Mouse (Mus musculus): ENCODE results near the gene Fam71b.

Fam71b gene

DNA sequence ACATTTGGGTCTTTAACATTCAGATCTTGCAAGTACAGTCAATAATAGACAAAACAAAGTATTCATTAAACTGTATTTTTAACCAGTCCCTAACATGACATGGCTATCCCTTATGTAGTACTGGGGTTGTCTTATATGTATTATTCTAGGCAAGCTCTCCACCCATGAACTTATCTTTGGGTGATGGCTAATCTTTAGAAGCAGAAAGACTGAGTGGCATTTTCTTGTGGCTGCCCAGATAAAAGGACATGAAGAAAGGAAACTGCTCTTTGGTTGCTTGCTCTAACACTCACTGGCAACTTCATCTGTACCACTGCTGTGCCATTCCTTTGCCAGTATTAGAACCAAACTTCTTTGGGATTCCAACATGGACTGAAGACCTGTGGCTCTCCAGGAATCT is 39.0 kb downstream of the Fam71b start:
- no peak for DNase-seq

DNA sequence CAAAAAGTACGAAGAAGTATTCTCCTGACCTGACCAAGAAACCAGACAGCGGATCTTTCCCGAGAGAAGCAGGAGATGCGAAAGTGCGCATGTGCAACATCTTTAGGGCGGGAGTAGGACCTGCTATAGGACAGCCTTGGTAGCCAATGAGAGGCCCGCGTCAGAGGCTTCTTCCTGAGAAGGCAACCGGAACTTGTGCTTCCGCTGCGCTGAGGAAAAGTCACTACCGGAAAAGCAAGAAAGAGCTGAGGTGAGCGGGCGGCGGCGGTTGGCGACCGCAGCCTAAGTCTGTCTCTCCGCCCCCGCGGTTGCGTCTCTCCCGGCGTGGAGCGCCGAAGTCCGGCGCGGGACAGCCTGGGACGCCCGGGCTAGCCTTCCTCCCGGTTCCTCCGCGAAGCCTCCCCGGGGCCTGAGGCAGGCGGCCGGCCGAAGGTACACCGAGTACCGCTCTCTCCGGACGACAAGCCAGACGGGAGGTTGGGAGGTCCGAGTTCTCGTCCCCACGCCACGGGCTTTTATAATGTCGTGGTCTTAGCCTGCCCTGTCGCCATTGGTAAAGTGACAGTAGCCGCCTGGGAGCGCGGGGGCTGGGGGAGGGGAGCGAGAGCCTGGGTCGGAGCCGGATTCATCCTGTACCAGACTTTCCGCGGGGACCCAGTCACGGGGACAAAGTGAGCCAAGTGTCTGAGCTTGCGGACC is 40.5 kb downstream of the Fam71b start, which contains the start of gene Med7:
TSS of gene Med7 (plus strand) at position 166 of the 699 bp plus-strand sequence.
- peak; percentile 91 for DNase-seq

DNA sequence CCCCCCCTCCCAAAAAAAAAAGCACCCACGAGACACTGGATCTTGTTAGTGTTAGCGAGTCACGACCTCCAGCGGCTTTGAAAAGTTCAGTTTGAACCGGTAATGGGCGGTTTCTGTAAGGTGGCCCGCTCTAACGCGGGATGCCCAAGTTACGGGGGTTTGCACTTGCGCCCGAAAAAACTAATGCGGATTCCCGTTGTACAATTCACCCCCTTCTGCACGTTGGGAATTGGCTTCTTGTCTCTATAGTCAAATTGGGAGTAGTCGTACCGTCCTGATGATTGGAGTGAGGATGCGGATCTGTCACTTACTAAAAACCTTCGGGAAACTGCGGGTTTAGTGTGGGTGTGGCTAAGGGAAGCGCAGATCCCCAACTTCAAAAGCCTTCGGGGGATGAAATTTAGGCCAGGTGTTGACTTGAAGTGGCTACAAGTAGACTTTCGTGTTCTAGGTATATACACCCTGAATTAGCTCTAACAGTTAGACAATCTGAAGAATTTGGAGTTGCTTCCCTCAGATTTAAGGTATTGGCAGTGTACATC is 41.2 kb downstream of the Fam71b start:
- DNase-seq: peak; percentile 12

DNA sequence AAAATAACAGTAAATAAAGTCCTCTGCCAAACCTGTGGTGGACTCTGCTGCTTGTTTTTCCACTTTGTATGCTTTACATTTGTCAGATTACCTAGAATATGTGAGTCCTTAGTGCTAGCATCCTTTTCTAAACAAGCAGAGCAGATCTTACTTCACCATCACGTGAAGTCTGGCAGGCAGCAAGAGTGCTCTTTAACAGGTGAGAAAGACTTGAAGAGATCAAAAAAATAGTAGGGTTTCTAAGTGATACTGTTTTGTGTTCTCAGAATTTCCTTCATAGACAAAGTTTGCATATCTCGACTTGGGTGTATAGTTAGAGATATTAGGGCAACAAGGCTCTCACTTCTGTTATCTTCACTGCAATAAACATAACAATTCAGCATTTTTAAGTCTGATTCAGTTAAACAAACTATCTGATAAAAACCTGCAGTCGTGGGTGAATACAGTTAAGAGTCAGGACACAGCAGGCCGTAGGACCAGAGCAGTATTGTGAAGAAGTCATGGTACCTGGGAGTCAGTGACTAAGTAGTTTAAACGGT is 42.7 kb downstream of the Fam71b start:
- DNase-seq: no peak

DNA sequence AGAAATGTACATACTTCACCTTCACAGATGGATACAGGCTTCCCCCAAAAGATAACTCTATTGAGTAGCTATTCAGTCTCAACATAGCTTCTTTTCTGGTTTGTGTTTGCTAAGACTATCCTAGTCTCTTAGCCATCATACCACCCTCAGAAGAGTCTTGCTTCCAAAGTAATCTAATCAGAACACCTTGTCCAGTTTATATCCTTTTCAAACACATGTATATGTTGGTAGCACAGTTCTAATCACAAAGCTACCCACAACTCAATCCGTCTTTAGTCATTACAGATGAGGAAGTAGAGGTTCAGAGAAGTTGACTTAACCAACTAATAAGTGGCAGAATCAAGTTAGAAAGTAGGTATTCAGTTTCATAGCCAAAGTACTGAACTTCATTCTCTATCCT is 45.4 kb downstream of the Fam71b start:
- DNase-seq: no peak

DNA sequence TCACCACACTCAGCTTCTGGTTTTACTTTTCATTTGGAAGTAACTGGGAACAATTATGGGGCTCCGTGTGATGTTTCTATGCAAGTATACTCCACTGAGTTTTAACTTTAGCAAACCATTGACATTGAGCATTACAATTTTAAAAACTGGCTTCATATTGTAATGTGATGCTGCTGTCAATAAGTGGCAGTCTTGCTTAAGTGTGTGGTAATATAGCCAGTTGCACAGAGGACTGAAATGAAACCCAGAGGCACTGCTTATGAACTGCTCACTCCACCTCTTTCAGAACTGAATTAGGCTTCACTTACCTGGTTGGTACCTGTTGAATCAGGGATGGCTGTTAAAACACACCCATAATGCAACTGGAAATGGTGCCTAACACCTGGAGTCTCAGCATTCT is 46.8 kb downstream of the Fam71b start:
- DNase-seq: no peak

DNA sequence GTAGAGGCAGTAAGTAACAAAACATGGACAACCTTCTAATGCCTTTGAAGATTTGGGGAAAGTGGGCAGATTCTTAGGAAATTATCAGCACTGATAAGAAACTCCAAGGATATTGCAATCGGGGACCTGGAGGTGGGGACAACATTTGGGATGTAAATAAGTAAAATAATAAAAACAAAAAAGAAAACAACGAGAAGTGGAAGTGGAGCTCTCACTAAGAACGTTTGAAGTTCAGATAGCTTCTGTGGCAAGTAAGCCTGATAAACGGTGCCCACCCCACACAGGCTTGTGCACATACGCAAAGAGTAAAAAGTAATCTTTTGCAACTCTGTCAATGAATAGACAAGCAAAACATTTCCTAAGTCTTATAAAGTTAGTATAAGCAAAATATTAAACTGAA is 47.6 kb downstream of the Fam71b start:
- no peak for DNase-seq

DNA sequence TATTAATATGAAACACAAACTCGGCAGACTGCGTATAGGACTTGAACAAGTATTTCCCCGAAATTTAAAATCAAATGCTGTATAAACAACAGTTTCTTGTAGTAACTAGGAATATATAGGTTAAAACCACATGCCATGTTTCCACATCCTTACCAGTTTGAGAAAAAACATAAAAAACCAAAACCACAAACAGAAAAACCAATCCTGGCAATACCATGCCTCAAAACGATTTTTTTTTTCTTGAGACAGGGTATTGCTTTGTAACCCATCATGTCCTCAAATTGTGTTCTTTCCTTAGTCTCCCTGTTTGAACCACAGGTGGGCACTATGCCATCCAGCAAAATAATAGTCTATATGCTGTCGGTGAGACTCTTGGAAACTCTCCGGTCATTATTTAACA is 49.8 kb downstream of the Fam71b start:
- DNase-seq: no peak

DNA sequence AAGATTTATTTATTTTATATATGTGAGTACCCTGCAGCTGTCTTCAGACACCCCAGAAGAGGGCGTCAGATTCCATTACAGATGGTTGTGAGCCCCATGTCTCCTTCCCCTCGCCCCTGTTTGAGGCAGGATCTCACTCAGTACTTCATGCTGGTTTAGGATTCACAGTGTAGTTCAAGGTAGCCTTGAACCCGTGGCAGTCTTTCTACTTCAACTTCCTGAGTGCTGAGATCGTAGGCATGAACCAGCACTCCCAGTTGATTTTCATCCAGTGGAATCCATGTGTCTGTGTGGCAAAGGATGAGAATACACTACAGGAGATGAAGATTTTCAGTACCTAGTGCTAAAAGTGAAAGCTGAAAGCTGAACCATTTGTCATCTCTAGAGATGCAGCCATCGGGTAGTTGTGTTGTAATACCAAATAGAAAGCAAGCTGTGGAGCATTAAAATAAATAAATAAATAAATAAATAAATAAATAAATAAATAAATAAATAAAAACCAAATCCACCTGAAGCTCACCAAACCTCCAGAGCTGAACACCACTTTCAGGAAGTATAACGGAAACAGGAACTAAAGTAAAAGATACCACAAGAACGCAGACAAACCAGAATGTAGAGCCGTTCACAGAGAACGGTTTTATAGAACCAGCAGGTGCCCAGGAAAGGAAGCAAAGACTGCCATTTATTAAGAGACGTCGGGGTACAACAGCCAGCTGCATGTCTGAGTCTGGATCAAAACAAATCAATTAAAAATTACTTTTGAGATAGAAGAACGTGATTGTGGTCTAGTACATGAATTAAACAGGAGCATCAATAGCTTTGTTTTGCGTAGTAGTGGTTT is 51.5 kb downstream of the Fam71b start:
- DNase-seq: no peak

DNA sequence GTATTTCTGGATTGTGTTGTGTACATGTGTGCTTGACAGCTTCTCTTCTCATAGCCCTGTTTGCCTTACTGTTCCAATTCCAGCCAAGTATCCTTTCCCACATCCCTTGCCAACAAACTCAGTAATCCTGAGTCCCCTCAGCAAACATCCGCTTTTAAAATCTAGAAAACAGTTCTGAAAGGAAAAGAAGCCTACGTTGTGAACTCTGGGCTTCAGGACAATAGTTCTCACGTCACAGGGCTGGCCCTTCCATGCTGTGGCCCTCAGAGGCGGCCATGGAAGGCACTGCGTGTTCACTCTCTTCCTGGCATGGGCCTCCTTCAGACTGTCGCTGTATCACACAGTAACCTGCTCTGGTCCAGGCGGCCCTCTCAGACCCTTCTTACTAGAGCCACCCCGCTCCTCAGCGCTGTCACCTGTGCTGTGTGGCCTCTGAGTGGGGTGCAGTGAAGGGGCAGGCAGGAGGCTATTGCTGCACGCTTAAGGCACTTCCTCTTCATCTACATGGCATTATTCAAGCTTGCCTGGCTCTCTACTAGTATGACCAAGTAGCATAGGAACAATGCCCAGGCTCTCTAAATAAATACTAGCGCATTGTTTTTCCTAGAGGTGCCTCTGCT is 53.2 kb downstream of the Fam71b start:
- DNase-seq: no peak

DNA sequence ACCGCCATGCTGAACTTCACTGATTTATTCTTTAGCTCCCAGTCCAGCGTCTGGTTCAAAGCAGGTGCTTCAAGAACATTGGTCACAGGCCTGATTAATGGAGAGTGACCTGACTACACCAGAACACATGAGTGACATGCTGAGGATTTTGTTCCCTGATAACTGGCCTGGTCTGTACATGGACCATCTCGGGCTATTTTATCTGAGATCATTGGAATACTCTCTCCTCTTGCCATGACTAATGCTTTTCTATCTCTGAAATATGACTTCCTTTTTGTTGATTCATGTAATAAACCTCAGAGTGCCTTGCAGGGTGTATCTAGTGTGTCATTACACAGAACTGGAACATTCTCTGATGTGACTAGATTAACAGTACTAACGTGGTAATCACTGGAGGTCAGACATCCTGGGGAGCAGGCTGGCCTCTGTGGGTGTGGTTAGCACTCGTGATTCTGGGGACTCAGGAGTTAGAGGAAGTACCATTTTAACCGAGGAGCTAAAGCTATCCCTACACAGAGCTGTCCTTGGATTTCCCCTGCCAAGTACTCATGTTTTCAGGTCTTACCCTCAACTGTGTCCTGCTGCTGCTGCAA is 58.2 kb downstream of the Fam71b start, which contains the start of gene Havcr2:
TSS of gene Havcr2 (plus strand) at position 483 of the 593 bp plus-strand sequence.
- DNase-seq: no peak

Measured in cerebellum, adult 8-10 months (tissue).